12 mouse cellular contexts compared by ENCODE assay signal in the genomic region with DNA sequence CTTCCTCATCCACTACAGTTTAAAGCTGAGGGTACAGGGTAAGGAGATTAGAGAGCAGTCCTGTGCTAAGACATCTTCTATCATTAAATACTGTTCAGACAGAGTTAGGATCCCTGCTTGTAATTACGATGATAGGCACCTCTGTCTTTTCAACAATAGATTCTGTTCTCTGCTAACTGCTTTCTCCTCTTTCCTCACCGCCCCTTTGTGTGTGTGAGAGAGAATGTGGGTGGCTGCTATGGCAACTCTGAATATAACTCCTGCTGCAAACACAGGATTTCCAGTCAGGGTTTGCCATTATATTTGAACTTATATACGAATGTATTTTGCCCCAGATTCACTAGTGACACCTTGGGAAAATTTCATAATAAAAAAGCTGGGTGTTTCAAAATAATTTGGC. TPM values are rescaled to one million over a fixed set of nuclear protein-coding genes. Genes with fewer than 3 reads are reported as not detected.
DNase-seq lines count a peak whose midpoint lies in the region.
"Had no signal": no experiment of that assay in that cellular context is flagged by ENCODE, and none has a peak within 500 bp of the region (broad histone marks: within the 10 kb centered on the region; RNA-seq: fewer than 3 reads in every experiment).

No protein-coding gene starts in this region.

- DNase-seq in embryo, embryonic 10.5 days (ENCODE audit: low spot score): peak; percentile 39
- DNase-seq in embryo, embryonic 9.5 days (ENCODE audit: extremely low spot score): no peak
- DNase-seq in layer of hippocampus, adult 9-11 months: peak; percentile 37
- no peak for DNase-seq in layer of hippocampus, adult 9-10 months (ENCODE audit: low spot score)
- peak; percentile 18 to 33 for DNase-seq in layer of hippocampus, postnatal 36 days
- peak; percentile 76 for DNase-seq in retina, postnatal 1 day
- no peak for DNase-seq in urinary bladder, postnatal 25 days (ENCODE audit: low spot score)
- DNase-seq in gastrocnemius, postnatal 36 days: no peak
- DNase-seq: adrenal gland, adult 8-10 months; kidney, postnatal 10 days; thymus, adult 18-20 months had no signal

- intact Hi-C loops in gastrocnemius, postnatal 36 days (cut with DNase I): no loop called here

RNA-seq across cellular contexts. Expression of gene Plppr5, which starts 54.2 kb away (rescaled TPM):
- total RNA-seq in layer of hippocampus, postnatal 36 days (2021): 10 to 100 TPM; 34.4 to 37.1 TPM
- not detected for total RNA-seq in gastrocnemius, postnatal 36 days (2021)
- total RNA-seq: granulocyte monocyte progenitor cell, adult 5-6 weeks had no signal

Comparison
In these comparisons a context has a peak if more than half of its experiments do, and no peak if none do; other contexts are left out.
1. DNase-seq: peak in embryo, embryonic 10.5 days (single experiment), layer of hippocampus, adult 9-11 months (single experiment), layer of hippocampus, postnatal 36 days (2 of 2) and retina, postnatal 1 day (single experiment); none in embryo, embryonic 9.5 days (single experiment), layer of hippocampus, adult 9-10 months (single experiment), urinary bladder, postnatal 25 days (single experiment) and gastrocnemius, postnatal 36 days (0 of 2).
2. RNA of gene Plppr5, which starts 54.2 kb away (total RNA-seq): 34.4 to 37.1 TPM in layer of hippocampus, postnatal 36 days; not detected in gastrocnemius, postnatal 36 days; every median in the first group is over 10 times any median in the second.